Mouse (Mus musculus) NIH3T3 (cell line): ENCODE results near the gene Dlx2.
A peak's percentile ranks its signal among the peaks of the same experiment; 100 is the strongest.

Source experiments
- DNase-seq: peaks from one replicate; pipeline ENCODE4 v3.0.0-alpha.2; 2012; ENCODE audit warnings: low read depth

The Dlx2 gene

DNA sequence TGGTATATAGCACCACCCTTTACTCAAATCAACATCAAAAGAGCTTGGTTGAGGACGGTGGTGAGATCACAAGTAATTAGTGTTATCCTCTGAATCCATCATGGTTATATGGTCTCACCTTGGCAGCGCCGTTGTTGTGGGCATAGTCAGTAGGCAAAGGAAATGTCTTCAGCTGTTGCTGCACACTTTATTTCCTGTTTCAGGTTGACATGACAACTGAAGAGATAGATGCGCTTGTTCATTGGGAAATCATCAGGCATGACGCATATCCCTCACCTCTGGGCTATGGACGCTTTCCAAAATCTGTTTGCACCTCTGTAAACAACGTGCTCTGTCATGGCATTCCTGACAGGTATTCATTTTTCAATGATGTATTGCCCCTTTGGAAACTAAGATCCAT lies 35.3 kb downstream of the Dlx2 start:
- DNase-seq, result no peak

DNA sequence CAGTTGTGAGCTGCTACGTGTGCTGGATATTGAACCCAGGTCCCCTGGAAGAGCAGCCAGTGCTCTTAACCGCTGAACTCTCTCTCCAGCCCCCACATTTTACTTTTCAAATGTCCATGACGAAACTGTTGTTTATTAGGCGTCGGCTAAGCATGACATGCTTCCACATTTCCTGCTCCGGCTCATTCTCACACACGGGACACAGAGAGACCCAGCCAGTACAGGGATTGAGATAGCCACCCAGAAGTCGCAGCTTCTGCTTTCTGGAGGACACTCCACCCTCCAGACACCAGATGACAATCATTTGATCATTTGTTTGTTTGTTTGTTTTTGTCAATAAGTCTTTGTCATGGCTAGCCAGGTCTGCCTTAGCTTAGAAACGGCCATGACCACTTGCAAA lies 41.7 kb downstream of the Dlx2 start:
- no peak for DNase-seq

DNA sequence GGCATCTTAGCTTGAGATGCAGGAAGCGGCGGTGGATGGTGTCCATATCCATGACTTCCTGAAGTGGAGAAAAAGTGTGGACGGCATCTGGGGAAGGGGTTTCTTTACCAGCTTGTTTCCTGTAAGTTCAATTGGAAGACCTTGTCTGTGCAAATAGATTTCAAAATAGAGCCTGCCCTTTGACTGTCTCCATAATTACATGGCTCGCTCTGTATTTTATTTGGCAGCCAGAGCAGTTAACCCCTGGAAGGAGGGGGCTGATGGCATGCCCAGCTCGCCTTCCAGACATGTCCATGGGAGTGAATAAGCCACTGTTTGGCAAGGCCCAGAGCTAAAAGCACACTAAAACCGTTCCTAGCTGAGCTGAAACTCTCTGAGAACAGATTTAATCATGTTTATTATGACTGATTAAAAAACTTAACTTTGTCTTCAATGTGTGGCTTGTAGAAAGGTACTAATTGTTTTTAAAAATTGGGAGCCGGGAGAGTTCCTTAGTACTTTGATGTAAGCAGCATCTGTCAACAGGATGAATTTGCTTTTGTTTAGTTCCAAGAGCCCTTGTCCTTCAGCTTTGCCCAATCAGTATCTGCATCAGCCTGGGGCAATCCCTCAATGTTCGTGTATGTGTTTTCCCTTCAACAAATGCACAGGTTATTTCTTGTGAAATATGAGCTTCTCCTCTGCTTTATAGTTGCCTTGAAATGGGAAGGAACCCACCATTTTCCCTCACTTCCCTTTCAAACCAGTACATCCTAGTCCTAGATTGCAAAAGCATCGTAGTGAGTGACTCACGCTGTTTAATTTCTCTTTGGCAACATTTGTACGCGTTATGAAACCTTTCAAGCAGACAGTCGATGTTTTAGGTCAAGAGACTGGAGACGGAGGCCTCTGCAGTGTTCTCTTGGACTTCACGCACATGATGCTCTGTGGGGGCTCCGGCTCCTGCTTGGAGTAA lies 47.0 kb downstream of the Dlx2 start:
- peak; percentile 91 for DNase-seq

DNA sequence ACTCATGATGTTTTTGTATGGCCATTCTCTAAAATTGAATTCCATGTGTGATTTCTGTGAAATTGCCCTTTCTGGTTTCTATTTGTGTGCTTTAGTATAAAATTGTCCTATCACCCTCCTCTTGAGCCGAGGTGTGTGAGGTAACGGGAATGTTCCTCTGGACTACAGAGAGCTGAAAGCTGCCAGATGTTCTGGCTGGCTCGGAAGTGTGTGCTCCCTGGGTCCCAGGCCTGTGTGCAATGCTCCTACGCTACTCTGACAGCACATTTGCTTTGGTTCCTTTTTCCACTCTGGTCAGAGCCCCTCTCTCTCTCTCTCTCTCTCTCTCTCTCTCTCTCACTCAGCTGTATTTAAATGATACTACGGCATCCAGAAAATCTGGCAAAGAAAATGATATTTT lies 49.4 kb downstream of the Dlx2 start:
- DNase-seq, result no peak

DNA sequence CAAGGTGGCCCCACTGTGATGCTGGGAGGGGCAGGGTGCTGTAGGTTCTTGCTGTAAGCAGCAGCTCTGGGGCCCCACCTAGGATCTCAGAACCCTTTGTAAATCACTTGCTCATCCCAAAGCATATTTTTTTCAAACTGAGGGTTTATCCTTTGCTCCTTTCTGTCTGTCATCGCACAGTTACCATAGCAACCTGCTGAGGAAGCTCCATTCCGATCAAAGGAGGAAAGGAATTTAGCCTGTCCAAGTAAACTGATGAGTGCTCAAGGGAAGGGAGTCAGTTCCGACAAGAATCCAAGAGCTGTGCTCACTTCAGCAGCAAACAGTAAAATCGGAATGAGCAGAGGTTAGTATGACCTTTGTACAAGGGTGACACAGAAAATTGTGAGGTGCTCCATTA lies 51.6 kb downstream of the Dlx2 start:
- DNase-seq, result no peak

DNA sequence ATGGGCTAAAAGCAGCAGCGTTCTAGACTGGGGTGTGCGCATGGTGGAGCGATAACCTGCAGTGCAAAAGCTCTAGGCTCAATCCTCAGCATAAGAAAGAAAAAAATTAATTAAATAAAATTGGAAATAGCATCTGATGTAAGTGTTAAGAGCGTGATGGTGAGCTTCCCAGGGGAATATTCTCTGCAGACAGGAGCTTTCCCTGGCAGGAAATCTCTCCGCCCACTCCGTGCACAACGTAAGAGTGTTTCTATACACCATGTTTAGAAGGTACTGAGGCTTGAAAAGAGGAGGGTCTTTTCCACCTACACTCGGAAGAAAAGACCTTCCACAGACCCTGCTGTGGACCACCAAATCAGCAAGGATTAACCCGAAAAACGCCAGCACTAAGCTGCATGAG lies 52.1 kb downstream of the Dlx2 start:
- DNase-seq, result no peak
